Mouse (Mus musculus): ENCODE results near the gene Snrk. TPM values are rescaled to one million over a fixed set of nuclear protein-coding genes. Genes with fewer than 3 reads are reported as not detected.

Snrk gene
- total RNA-seq, 2 experiments from 2014 or later, result 108 to 117 TPM

DNA sequence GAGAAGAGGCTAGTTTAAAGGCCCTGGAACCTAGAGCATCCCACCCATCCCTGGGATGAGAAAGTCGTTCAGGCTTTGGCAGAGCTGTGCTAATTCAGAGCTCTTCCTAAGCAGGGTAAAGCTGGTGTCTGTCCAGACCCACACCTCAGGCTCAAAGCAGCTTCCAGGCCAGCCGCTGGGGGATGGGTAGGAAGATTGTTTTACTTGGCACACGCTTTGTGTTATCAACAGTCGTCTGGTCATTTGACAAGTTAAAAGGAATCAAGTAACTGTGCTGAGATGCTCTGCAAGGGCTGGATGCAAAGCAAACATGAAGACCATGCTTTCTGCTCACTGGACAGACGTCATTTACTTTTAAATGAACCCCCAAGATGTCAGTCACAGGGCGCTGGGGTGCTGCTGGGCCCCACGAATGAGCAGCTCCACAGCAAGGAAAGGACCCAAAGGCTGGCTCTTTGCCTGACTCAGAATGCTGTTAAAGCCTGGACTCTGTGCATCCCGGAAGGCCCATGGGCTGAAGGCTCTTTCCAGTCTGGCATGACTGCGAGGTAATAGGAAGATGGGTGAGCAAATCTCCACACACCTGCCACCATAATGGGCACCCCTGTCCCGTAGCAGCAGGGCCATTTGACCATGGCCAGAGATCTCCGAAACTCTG, 88.6 kb downstream of the Snrk start:
- no peak for DNase-seq (ENCODE audit: low spot score in 2 of 2)
- intact Hi-C loops (cut with DNase I), result no loop called here

DNA sequence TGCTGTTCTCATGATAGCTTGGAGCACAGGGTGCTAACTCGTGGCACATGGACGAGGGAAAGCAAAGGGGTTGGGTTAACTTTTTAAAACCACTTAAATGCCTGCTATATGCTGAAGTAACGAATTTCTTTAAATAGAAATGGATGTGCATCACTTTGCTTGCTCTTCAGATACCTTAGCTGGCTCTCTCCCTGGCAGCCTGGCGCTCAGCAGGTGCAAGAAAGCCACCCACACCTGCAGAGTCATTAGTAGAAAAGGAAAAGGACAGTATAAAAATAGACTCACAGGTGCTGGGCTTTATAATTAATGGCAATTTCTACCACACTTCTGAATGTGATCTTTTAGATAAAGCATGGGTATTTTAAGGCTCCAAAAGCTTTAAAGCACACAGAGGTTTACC, 91.2 kb downstream of the Snrk start:
- intact Hi-C loops (cut with DNase I), result no loop called here
- no peak for DNase-seq (ENCODE audit: low spot score in 2 of 2)

DNA sequence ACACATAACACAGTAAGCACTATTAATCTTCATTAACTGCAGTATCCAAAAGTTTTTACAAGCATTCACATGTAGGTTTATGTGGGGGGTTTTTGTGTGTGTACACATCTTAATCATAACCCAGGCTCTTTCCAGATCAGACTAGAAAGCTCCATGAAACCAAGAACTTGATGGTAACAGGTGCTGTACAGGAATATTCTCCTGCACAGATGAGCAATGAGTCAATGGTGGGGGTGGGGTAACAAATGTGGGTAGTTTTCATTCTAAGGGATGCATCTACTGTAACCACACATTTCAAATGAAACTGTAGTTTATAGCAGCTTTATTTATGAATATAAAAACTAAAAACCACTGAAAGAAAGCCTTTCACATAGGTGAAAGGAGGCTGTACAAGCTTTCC, 98.1 kb downstream of the Snrk start:
- DNase-seq (ENCODE audit: low spot score in 2 of 2), result no peak
- intact Hi-C loops (cut with DNase I), result no loop called here

DNA sequence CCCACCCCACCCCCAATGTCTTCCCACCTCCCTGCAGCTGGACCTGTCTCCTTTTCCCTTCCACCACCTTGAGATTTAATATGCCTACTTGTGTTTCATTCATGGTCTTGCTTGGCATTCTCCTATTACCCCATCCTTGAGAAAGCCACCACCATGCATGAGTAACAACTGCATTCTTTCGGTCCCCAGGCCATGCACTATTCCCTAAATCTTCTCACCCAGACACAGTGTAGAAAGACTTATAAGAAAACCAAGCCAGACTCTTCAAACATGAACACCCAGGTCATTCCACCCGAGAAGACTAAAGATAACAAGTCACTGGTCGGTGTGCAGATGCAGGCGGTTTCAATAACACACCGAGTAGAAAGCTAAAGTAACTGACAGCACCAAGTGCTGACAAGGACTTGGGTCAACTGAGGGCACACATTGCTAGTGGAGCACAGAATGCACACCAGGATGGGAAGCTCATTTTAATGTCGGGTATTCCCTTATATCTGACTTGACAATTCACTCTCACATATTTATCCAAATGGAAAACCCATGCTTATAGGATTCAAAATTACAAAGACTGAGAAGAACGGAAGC, 100.0 kb downstream of the Snrk start:
- no peak for DNase-seq (ENCODE audit: low spot score in 2 of 2)
- intact Hi-C loops (cut with DNase I), result no loop called here

Other genes starting within 250 kb of the Snrk start
- 1 to 10 TPM; 7.3 to 8.4 TPM for gene Ackr2, start 218.9 kb upstream of the Snrk start, total RNA-seq (2021)
- not detected for gene Cyp8b1, start 201.0 kb upstream of the Snrk start, total RNA-seq (2021)
- 1 to 10 TPM; 5.2 to 5.4 TPM for gene Fam198a, start 166.3 kb upstream of the Snrk start, total RNA-seq (2021)
- 10 to 100 TPM; 38.0 to 38.2 TPM for gene Pomgnt2, start 120.2 kb upstream of the Snrk start, total RNA-seq (2021)
- 10 to 100 TPM; 27.4 to 30.3 TPM for gene Ano10, start 177.2 kb downstream of the Snrk start, total RNA-seq (2021)
- gene Abhd5, start 234.3 kb downstream of the Snrk start, total RNA-seq (2021), result 10 to 100 TPM; 19.6 to 20.9 TPM

All from left cerebral cortex, postnatal 36 days (tissue).